Mouse (Mus musculus): ENCODE measurements around the gene Mypn.

- TF ChIP-seq POLR2A (IDR thresholded peaks at IDR 0.05; ENCODE audit: extremely low read depth, insufficient read depth, low read length) = no peak
- peak; percentile 43; the same call in 1 of the 2 replicates for TF ChIP-seq CTCF (IDR thresholded peaks at IDR 0.05; ENCODE audit: extremely low read depth, insufficient read depth, low read length)
Observed at GRCm38 (mm10) chr10:63153563-63153962, 50.2 kb downstream of the Mypn start.

Data from cortical plate, adult 2 months (tissue).